20 mouse cellular contexts compared by ENCODE assay signal in genomic region chr1:139346030-139346601, GRCm38 (mm10). TPM values are rescaled to one million over a fixed set of nuclear protein-coding genes. Genes with fewer than 3 reads are reported as not detected.
DNase-seq lines count a peak whose midpoint lies in the region; ATAC-seq lines count a peak whose summit lies in the region.
"Had no signal": no experiment of that assay in that cellular context is flagged by ENCODE, and none has a peak within 500 bp of the region (broad histone marks: within the 10 kb centered on the region; RNA-seq: fewer than 3 reads in every experiment).

No protein-coding gene starts in this region.

- DNase-seq in neural tube, embryonic 11.5 days (ENCODE audit: low spot score) = peak; percentile 23
- DNase-seq in neural tube, embryonic 10.5 days (ENCODE audit: extremely low spot score, low spot score) = no peak
- DNase-seq in MN1 (ENCODE audit: low spot score) = no peak
- no peak for DNase-seq in adrenal gland, adult 2 months
- DNase-seq in embryo, embryonic 9.5 days (ENCODE audit: extremely low spot score) = no peak
- DNase-seq in left cerebral cortex, adult 18-20 months (ENCODE audit: low spot score in 2 of 2) = no peak
- DNase-seq: kidney, adult 8-10 months; kidney, postnatal 36 days; lung, postnatal 10 days; thymus, postnatal 4 days had no signal

- no peak overlapping the region for H3K27ac ChIP-seq in neural tube, embryonic 11.5 days (ENCODE audit: low read depth, low read length)
- H3K27ac ChIP-seq in hindbrain, embryonic 12.5 days = peak overlapping the region; percentile 67; the same call in 1 of the 2 replicates
- H3K27ac ChIP-seq in midbrain, embryonic 13.5 days = peak overlapping the region; percentile 83
- H3K27ac ChIP-seq: heart, embryonic 13.5 days; limb, embryonic 12.5 days; liver, embryonic 15.5 days; stomach, embryonic 15.5 days had no signal

- ATAC-seq in neural tube, embryonic 11.5 days (ENCODE audit: insufficient read depth, low FRiP score, low TSS enrichment) = no peak
- peak; percentile 51 for ATAC-seq in hindbrain, embryonic 12.5 days (ENCODE audit: low FRiP score)
- ATAC-seq in midbrain, embryonic 13.5 days = peak; percentile 53

- no peak overlapping the region for H3K9ac ChIP-seq in neural tube, embryonic 11.5 days (ENCODE audit: low read length)
- H3K9ac ChIP-seq in hindbrain, embryonic 12.5 days = no peak overlapping the region
- no peak overlapping the region for H3K9ac ChIP-seq in midbrain, embryonic 13.5 days (replicated peaks)
- H3K9ac ChIP-seq: heart, embryonic 13.5 days; limb, embryonic 12.5 days; liver, embryonic 15.5 days; stomach, embryonic 15.5 days had no signal

- no peak overlapping the region for H3K4me3 ChIP-seq in neural tube, embryonic 11.5 days (ENCODE audit: low read depth, low read length)
- no peak overlapping the region for H3K4me3 ChIP-seq in hindbrain, embryonic 12.5 days
- no peak overlapping the region for H3K4me3 ChIP-seq in midbrain, embryonic 13.5 days (replicated peaks)
- H3K4me3 ChIP-seq: heart, embryonic 13.5 days; limb, embryonic 12.5 days; liver, embryonic 15.5 days; stomach, embryonic 15.5 days had no signal

- H3K4me1 ChIP-seq in neural tube, embryonic 11.5 days (ENCODE audit: control insufficient read depth, insufficient read depth, low read length) = no peaks in the 10 kb centered on the region
- peaks cover 20% of the 10 kb centered on the region for H3K4me1 ChIP-seq in hindbrain, embryonic 12.5 days
- peaks cover 23% of the 10 kb centered on the region for H3K4me1 ChIP-seq in midbrain, embryonic 13.5 days (replicated peaks)
- H3K4me1 ChIP-seq: heart, embryonic 13.5 days; liver, embryonic 15.5 days; stomach, embryonic 15.5 days had no signal

- no peaks in the 10 kb centered on the region for H3K36me3 ChIP-seq in neural tube, embryonic 11.5 days (ENCODE audit: control insufficient read depth, insufficient read depth, low read length)
- no peaks in the 10 kb centered on the region for H3K36me3 ChIP-seq in hindbrain, embryonic 12.5 days
- no peaks in the 10 kb centered on the region for H3K36me3 ChIP-seq in midbrain, embryonic 13.5 days
- H3K36me3 ChIP-seq: heart, embryonic 13.5 days; limb, embryonic 12.5 days; liver, embryonic 15.5 days; stomach, embryonic 15.5 days had no signal

- no peaks in the 10 kb centered on the region for H3K9me3 ChIP-seq in neural tube, embryonic 11.5 days (ENCODE audit: control insufficient read depth, low read length)
- H3K9me3 ChIP-seq in hindbrain, embryonic 12.5 days (replicated peaks) = no peaks in the 10 kb centered on the region
- no peaks in the 10 kb centered on the region for H3K9me3 ChIP-seq in midbrain, embryonic 13.5 days
- H3K9me3 ChIP-seq: heart, embryonic 13.5 days; limb, embryonic 12.5 days; liver, embryonic 15.5 days; stomach, embryonic 15.5 days had no signal

- no peaks in the 10 kb centered on the region for H3K27me3 ChIP-seq in neural tube, embryonic 11.5 days (ENCODE audit: control insufficient read depth, insufficient read depth, low read length)
- no peaks in the 10 kb centered on the region for H3K27me3 ChIP-seq in hindbrain, embryonic 12.5 days
- no peaks in the 10 kb centered on the region for H3K27me3 ChIP-seq in midbrain, embryonic 13.5 days
- H3K27me3 ChIP-seq: heart, embryonic 13.5 days; limb, embryonic 12.5 days; liver, embryonic 15.5 days; stomach, embryonic 15.5 days had no signal

- no peak overlapping the region for H3K4me2 ChIP-seq in neural tube, embryonic 11.5 days (ENCODE audit: low read depth)
- H3K4me2 ChIP-seq in hindbrain, embryonic 12.5 days (replicated peaks) = no peak overlapping the region
- H3K4me2 ChIP-seq in midbrain, embryonic 13.5 days (replicated peaks) = no peak overlapping the region
- H3K4me2 ChIP-seq: heart, embryonic 13.5 days; limb, embryonic 12.5 days; liver, embryonic 15.5 days; stomach, embryonic 15.5 days had no signal

- 70% methylated on average over 6 of the region's 6 CpGs for WGBS in neural tube, embryonic 11.5 days
- 60% methylated on average over 6 of the region's 6 CpGs for WGBS in hindbrain, embryonic 12.5 days
- 54% methylated on average over 6 of the region's 6 CpGs for WGBS in midbrain, embryonic 13.5 days

RNA-seq across cellular contexts. Expression of gene Crb1, which starts 30.8 kb away (rescaled TPM):
- polyA plus RNA-seq in neural tube, embryonic 11.5 days (2014; fragmentation: Nextera tagmentation; extraction: Ambion mirVana) = 2.3 and 2.5 TPM in 2 replicates
- 2.1 and 3.0 TPM in 2 replicates for polyA plus RNA-seq in hindbrain, embryonic 12.5 days (2016; fragmentation: Nextera tagmentation; extraction: Ambion mirVana)
- polyA plus RNA-seq in midbrain, embryonic 13.5 days (2015; fragmentation: Nextera tagmentation; extraction: Ambion mirVana) = 3.1 and 4.0 TPM in 2 replicates
- total RNA-seq in adrenal gland, adult 2 months (2021) = not detected
- not detected in 2 replicates for polyA plus RNA-seq in adrenal gland, adult 2 months (2012; rRNA removed)
- total RNA-seq in left cerebral cortex, adult 18-20 months (2021) = 1 to 10 TPM in 1 of 2 experiments, under 1 TPM in 1; 0.86 to 1.0 TPM
- total RNA-seq: gastrocnemius, postnatal 4 days; megakaryocyte-erythroid progenitor cell, adult 5-6 weeks; neutrophil, adult 5-6 weeks had no signal
- polyA plus RNA-seq: liver, embryonic 15.5 days; small intestine, adult 2 months had no signal
